Mouse (Mus musculus) testis, adult 2 months (tissue): Measurements from ENCODE around the gene Batf3. TPM values are rescaled to one million over a fixed set of nuclear protein-coding genes. Genes with fewer than 3 reads are reported as not detected.

Source experiments
- H3K27ac ChIP-seq: fragments of 200-500 bp; 2 replicates; pipeline ENCODE4 v1.5.1; 2012; ENCODE audit warnings: low read depth, low read length; ENCODE audit not compliant: control insufficient read depth, insufficient read depth
- H3K27me3 ChIP-seq: fragments of 200-500 bp; 2 replicates; pipeline ENCODE4 v1.6.1; 2012; ENCODE audit warnings: mild to moderate bottlenecking, low read length, moderate library complexity; ENCODE audit not compliant: control insufficient read depth, insufficient read depth
- H3K36me3 ChIP-seq: fragments of 200-500 bp; 2 replicates; pipeline ENCODE4 v1.6.1; 2012; ENCODE audit warnings: mild to moderate bottlenecking, low read length; ENCODE audit not compliant: control insufficient read depth, insufficient read depth
- H3K4me1 ChIP-seq: fragments of 200-500 bp; 2 replicates; pipeline ENCODE4 v1.6.1; 2012; ENCODE audit warnings: low read length; ENCODE audit not compliant: control insufficient read depth, insufficient read depth
- H3K4me3 ChIP-seq: fragments of 200-500 bp; 2 replicates; pipeline ENCODE4 v1.5.1; 2012; ENCODE audit warnings: low read depth, mild to moderate bottlenecking, low read length, moderate library complexity, mixed read lengths; ENCODE audit not compliant: control insufficient read depth
- CTCF ChIP-seq: fragments of 200-500 bp; IDR thresholded peaks from 2 replicates; pipeline ENCODE4 v1.5.1; 2012; ENCODE audit warnings: low read depth, mild to moderate bottlenecking, inconsistent platforms, low read length, moderate library complexity; ENCODE audit not compliant: control insufficient read depth, insufficient read depth, insufficient replicate concordance
- POLR2A ChIP-seq: fragments of 200-500 bp; IDR thresholded peaks from 2 replicates; pipeline ENCODE4 v1.6.1; 2012; ENCODE audit warnings: low read depth, mild to moderate bottlenecking, inconsistent platforms, low read length, moderate library complexity; ENCODE audit not compliant: control insufficient read depth
- polyA plus RNA-seq: library from polyadenylated mRNA; depleted of rRNA; stranded (reverse); fragments of >200 nt; gene quantifications from 2 replicates; pipeline ENCODE4 v1.2.3, GENCODE M21; 2012

Batf3 gene
- polyA plus RNA-seq, 1 experiment: 0.68 TPM

GRCm38 (mm10) chr1:191072329-191072913 lies 25.2 kb upstream of the Batf3 start:
- Histone ChIP-seq H3K36me3 (peaks cover 1% of the 10 kb centered on the region; the same call in 1 of the 2 replicates), H3K4me1 (no peaks in the 10 kb centered on the region), H3K27ac (no peak overlapping the region), H3K27me3 (no peaks in the 10 kb centered on the region), H3K4me3 (no peak overlapping the region)
- no peak for TF ChIP-seq CTCF
- no peak for TF ChIP-seq POLR2A

GRCm38 (mm10) chr1:191073001-191073400 lies 24.6 kb upstream of the Batf3 start:
- TF ChIP-seq POLR2A (no peak), CTCF (no peak)
- Histone ChIP-seq H3K4me1 (no peaks in the 10 kb centered on the region), H3K36me3 (peaks cover 1% of the 10 kb centered on the region; the same call in 1 of the 2 replicates), H3K4me3 (no peak overlapping the region), H3K27ac (no peak overlapping the region), H3K27me3 (no peaks in the 10 kb centered on the region)

GRCm38 (mm10) chr1:191073486-191073885 lies 24.2 kb upstream of the Batf3 start:
- Histone ChIP-seq H3K36me3 (peaks cover 1% of the 10 kb centered on the region; the same call in 1 of the 2 replicates), H3K4me1 (no peaks in the 10 kb centered on the region), H3K27me3 (no peaks in the 10 kb centered on the region), H3K4me3 (no peak overlapping the region), H3K27ac (no peak overlapping the region)
- TF ChIP-seq POLR2A (no peak), CTCF (no peak)

- Histone ChIP-seq H3K36me3 (peaks cover 1% of the 10 kb centered on the region; the same call in 1 of the 2 replicates), H3K27ac (peak overlapping the region; percentile 47; the same call in 1 of the 2 replicates), H3K27me3 (no peaks in the 10 kb centered on the region), H3K4me1 (no peaks in the 10 kb centered on the region), H3K4me3 (no peak overlapping the region)
- peak; percentile 12; the same call in 1 of the 2 replicates for TF ChIP-seq CTCF
- no peak for TF ChIP-seq POLR2A
These were observed 22.3 kb upstream of the Batf3 start for GRCm38 (mm10) chr1:191075199-191075883.

- Histone ChIP-seq H3K27ac (no peak overlapping the region), H3K4me1 (no peaks in the 10 kb centered on the region), H3K27me3 (no peaks in the 10 kb centered on the region), H3K36me3 (no peaks in the 10 kb centered on the region), H3K4me3 (no peak overlapping the region)
- TF ChIP-seq POLR2A: no peak
- TF ChIP-seq CTCF: no peak
These were observed 14.4 kb upstream of the Batf3 start for GRCm38 (mm10) chr1:191083230-191083629.

GRCm38 (mm10) chr1:191084951-191085559 lies 12.6 kb upstream of the Batf3 start:
- Histone ChIP-seq H3K27ac (no peak overlapping the region), H3K36me3 (no peaks in the 10 kb centered on the region), H3K4me1 (no peaks in the 10 kb centered on the region), H3K27me3 (no peaks in the 10 kb centered on the region), H3K4me3 (no peak overlapping the region)
- TF ChIP-seq CTCF: peak; percentile 37; the same call in 1 of the 2 replicates
- no peak for TF ChIP-seq POLR2A

- TF ChIP-seq CTCF (no peak), POLR2A (no peak)
- H3K27ac ChIP-seq: no peak overlapping the region
- no peaks in the 10 kb centered on the region for H3K36me3 ChIP-seq
- no peaks in the 10 kb centered on the region for H3K27me3 ChIP-seq
- H3K4me1 ChIP-seq: no peaks in the 10 kb centered on the region
- H3K4me3 ChIP-seq: no peak overlapping the region
These were observed 12.1 kb upstream of the Batf3 start for GRCm38 (mm10) chr1:191085597-191085996.
